Mouse (Mus musculus): ENCODE data around the gene Cox19.

Gene Cox19

GRCm38 (mm10) chr5:139294089-139294488 lies 57.1 kb downstream of the Cox19 start:
- no peak for DNase-seq (ENCODE audit: low spot score in 2 of 2)

GRCm38 (mm10) chr5:139291811-139292560 lies 59.2 kb downstream of the Cox19 start:
- no peak for DNase-seq (ENCODE audit: low spot score in 2 of 2)

GRCm38 (mm10) chr5:139290467-139291259 lies 60.6 kb downstream of the Cox19 start:
- DNase-seq (ENCODE audit: low spot score in 2 of 2) = no peak

- no peak for DNase-seq (ENCODE audit: low spot score in 2 of 2)
Observed at GRCm38 (mm10) chr5:139288591-139288990, 62.6 kb downstream of the Cox19 start.

GRCm38 (mm10) chr5:139287787-139288186 lies 63.4 kb downstream of the Cox19 start:
- no peak for DNase-seq (ENCODE audit: low spot score in 2 of 2)

- DNase-seq (ENCODE audit: low spot score in 2 of 2) = no peak
Observed at GRCm38 (mm10) chr5:139287099-139287498, 64.1 kb downstream of the Cox19 start.

All from right cerebral cortex, postnatal 10 days (tissue).